Mouse (Mus musculus) cortical plate, adult 2 months (tissue): ENCODE measurements around the gene Acot7.

Experiments
- CTCF ChIP-seq: fragments of 200-500 bp; IDR thresholded peaks from 2 replicates; pipeline ENCODE4 v1.5.1; 2011; ENCODE audit warnings: mild to moderate bottlenecking, control low read depth, low read length; ENCODE audit not compliant: insufficient read depth; ENCODE audit errors: extremely low read depth
- POLR2A ChIP-seq: fragments of 200-500 bp; IDR thresholded peaks from 2 replicates; pipeline ENCODE4 v1.6.1; 2011; ENCODE audit warnings: mild to moderate bottlenecking, low read length, control low read depth; ENCODE audit not compliant: insufficient read depth; ENCODE audit errors: extremely low read depth

GRCm38 (mm10) chr4:152271334-152271733 lies 93.4 kb downstream of the Acot7 start:
- no peak for TF ChIP-seq POLR2A
- TF ChIP-seq CTCF = no peak
